Mouse (Mus musculus): ENCODE data around the gene Enkd1. TPM values are rescaled to one million over a fixed set of nuclear protein-coding genes. Genes with fewer than 3 reads are reported as not detected.

The Enkd1 gene
- total RNA-seq, 2 experiments from 2014 or later, result 0.48 to 1.2 TPM

- no peak for DNase-seq
- intact Hi-C loops (cut with DNase I), result loop anchor here (5.0 kb wide), 1 partner anchor 120 kb away; the partner anchor contains the start of gene Atp6v0d1
Observed at GRCm38 (mm10) chr8:105687512-105687911, 20.5 kb downstream of the Enkd1 start.

- no peak for DNase-seq
- intact Hi-C loops (cut with DNase I), result loop anchor here (5.0 kb wide), 1 partner anchor 119 kb away; the partner anchor contains the start of gene Atp6v0d1
Observed at GRCm38 (mm10) chr8:105686551-105686950, 21.5 kb downstream of the Enkd1 start.

DNA sequence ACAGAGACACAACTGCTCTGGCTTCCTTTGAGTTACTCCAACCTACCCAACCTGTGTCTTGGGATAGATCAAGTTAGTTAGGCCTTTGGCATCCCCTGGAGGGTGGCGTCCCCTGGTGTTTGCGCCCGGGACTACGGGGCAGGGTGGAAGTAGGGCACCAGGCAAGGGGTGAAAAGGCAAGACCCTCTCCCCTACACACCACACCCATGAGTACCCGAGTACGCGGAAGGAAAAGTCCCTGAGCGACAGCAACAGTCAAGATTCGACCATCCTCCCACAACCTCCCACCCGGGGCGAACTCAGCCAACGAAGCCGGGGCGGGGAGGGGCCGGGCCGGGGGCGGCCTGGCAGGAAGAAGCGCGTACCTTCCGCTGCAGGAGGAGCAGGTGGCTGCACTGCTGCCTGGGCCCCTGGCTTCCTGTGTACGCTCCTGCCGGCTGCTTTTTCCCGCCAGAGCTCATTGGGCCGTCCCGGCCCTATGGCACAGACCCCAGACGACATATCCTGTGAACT lies 22.2 kb downstream of the Enkd1 start, which contains the start of gene Carmil2:
Gene Carmil2 (plus strand): TSS at position 479 of the 513 bp plus-strand sequence.
- peak; percentile 58 to 62 for DNase-seq
- intact Hi-C loops (cut with DNase I), result loop anchor here (1.0 to 5.0 kb wide), 3 partner anchors 64 to 119 kb away; partner anchors contain the start of gene Atp6v0d1

- intact Hi-C loops (cut with DNase I), result loop anchor here (1.0 to 5.0 kb wide), 3 partner anchors 63 to 118 kb away; partner anchors contain the start of gene Atp6v0d1
- DNase-seq, result no peak
Observed at GRCm38 (mm10) chr8:105685325-105685724, 22.7 kb downstream of the Enkd1 start.

GRCm38 (mm10) chr8:105677891-105678290 lies 30.1 kb downstream of the Enkd1 start:
- no peak for DNase-seq
- intact Hi-C loops (cut with DNase I), result no loop called here

DNA sequence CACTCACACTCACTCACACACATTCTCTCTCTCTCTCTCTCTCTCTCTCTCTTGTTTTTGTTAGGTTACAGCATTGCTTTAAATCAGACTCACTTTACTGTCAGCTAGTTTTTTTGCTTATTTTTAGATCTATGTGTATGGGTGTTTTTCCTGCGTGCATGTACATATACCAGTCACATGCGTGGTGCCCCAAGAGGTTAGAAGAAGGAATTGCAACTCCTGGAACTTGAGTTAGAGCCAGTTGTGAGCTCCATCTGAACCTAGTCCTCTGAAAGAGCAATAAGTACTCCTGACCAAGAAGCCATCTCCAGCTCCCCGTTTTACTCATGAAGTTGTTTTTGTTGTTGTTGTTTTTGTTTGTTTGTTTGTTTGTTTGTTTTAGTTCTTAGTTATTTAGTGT lies 46.8 kb downstream of the Enkd1 start:
- intact Hi-C loops (cut with DNase I), result no loop called here
- DNase-seq, result no peak

- intact Hi-C loops (cut with DNase I), result no loop called here
- DNase-seq, result no peak
Observed at GRCm38 (mm10) chr8:105657641-105658040, 50.4 kb downstream of the Enkd1 start.

Other genes with a start within 250 kb of the Enkd1 start
- 10 to 100 TPM; 54.1 to 54.9 TPM for gene Tppp3, start 236.7 kb downstream of the Enkd1 start, total RNA-seq (2021)
- gene Zdhhc1, start 211.3 kb downstream of the Enkd1 start, total RNA-seq (2021), result 1 to 10 TPM; 8.1 to 8.3 TPM
- gene Hsd11b2, start 189.5 kb downstream of the Enkd1 start, total RNA-seq (2021), result under 1 TPM in 1 of 2 experiments, not detected in 1; 0.22 TPM
- 10 to 100 TPM; 37.3 to 40.9 TPM for gene Atp6v0d1, start 142.2 kb downstream of the Enkd1 start, total RNA-seq (2021)
- gene Ripor1, start 103.0 kb downstream of the Enkd1 start, total RNA-seq (2021), result 10 to 100 TPM; 15.1 to 18.2 TPM
- gene Ctcf, start 71.6 kb downstream of the Enkd1 start, total RNA-seq (2021), result 10 to 100 TPM; 27.0 to 29.9 TPM
- gene Agrp, start 70.8 kb downstream of the Enkd1 start, total RNA-seq (2021), result under 1 TPM in 1 of 2 experiments, not detected in 1; 0.56 TPM
- 1 to 10 TPM in 1 of 2 experiments, not detected in 1; 1.1 TPM for gene Carmil2, start 21.9 kb downstream of the Enkd1 start, total RNA-seq (2021)
- gene Acd, start 7.1 kb downstream of the Enkd1 start, total RNA-seq (2021), result 1 to 10 TPM; 6.6 to 6.7 TPM
- gene Pard6a, start 7.1 kb downstream of the Enkd1 start, total RNA-seq (2021), result 1 to 10 TPM; 4.7 to 6.7 TPM
- gene 4933405L10Rik, start 555 bp downstream of the Enkd1 start, total RNA-seq (2021), result not detected
- 1 to 10 TPM; 6.6 to 6.8 TPM for gene Gfod2, start 50.5 kb upstream of the Enkd1 start, total RNA-seq (2021)
- 10 to 100 TPM; 19.7 to 22.0 TPM for gene Ranbp10, start 119.1 kb upstream of the Enkd1 start, total RNA-seq (2021)
- gene Tsnaxip1, start 119.5 kb upstream of the Enkd1 start, total RNA-seq (2021), result not detected
- gene Cenpt, start 145.1 kb upstream of the Enkd1 start, total RNA-seq (2021), result 1 to 10 TPM; 1.1 to 1.2 TPM
- gene Thap11, start 146.9 kb upstream of the Enkd1 start, total RNA-seq (2021), result 10 to 100 TPM; 19.0 TPM
- 10 to 100 TPM; 38.4 to 52.9 TPM for gene Nutf2, start 152.4 kb upstream of the Enkd1 start, total RNA-seq (2021)
- gene Edc4, start 172.7 kb upstream of the Enkd1 start, total RNA-seq (2021), result 10 to 100 TPM; 17.6 to 20.1 TPM
- gene Nrn1l, start 185.4 kb upstream of the Enkd1 start, total RNA-seq (2021), result under 1 TPM in 1 of 2 experiments, not detected in 1; 0.59 TPM
- gene Pskh1, start 192.2 kb upstream of the Enkd1 start, total RNA-seq (2021), result 10 to 100 TPM in 1 of 2 experiments, 1 to 10 TPM in 1; 9.5 to 11.5 TPM
- not detected for gene Ctrl, start 225.7 kb upstream of the Enkd1 start, total RNA-seq (2021)
- gene Psmb10, start 230.2 kb upstream of the Enkd1 start, total RNA-seq (2021), result 10 to 100 TPM; 15.7 to 24.2 TPM
- gene Lcat, start 235.2 kb upstream of the Enkd1 start, total RNA-seq (2021), result under 1 TPM in 1 of 2 experiments, not detected in 1; 0.25 TPM